Mouse (Mus musculus) small intestine, adult 2 months (tissue): ENCODE data around the gene Vash1. TPM values are rescaled to one million over a fixed set of nuclear protein-coding genes. Genes with fewer than 3 reads are reported as not detected.

ENCODE experiments used
- H3K27ac ChIP-seq: fragments of 200-500 bp; 2 replicates; pipeline ENCODE4 v1.5.1; 2012; ENCODE audit warnings: low read depth, low read length, control low read depth, inconsistent platforms; ENCODE audit not compliant: insufficient read depth
- H3K27me3 ChIP-seq: fragments of 200-500 bp; 2 replicates; pipeline ENCODE4 v1.6.1; 2012; ENCODE audit warnings: mild to moderate bottlenecking, moderate library complexity, low read length, inconsistent platforms; ENCODE audit not compliant: control insufficient read depth, insufficient read depth
- H3K36me3 ChIP-seq: fragments of 200-500 bp; 2 replicates; pipeline ENCODE4 v1.6.1; 2012; ENCODE audit warnings: mild to moderate bottlenecking, low read length, control low read depth, inconsistent platforms; ENCODE audit not compliant: control insufficient read depth, insufficient read depth
- H3K4me1 ChIP-seq: fragments of 200-500 bp; 2 replicates; pipeline ENCODE4 v1.6.1; 2012; ENCODE audit warnings: low read length, inconsistent platforms, mixed read lengths; ENCODE audit not compliant: control insufficient read depth, insufficient read depth, insufficient read length
- H3K4me3 ChIP-seq: fragments of 200-500 bp; 2 replicates; pipeline ENCODE4 v1.5.1; 2012; ENCODE audit warnings: low read depth, mild to moderate bottlenecking, control low read depth, inconsistent platforms, low read length, moderate library complexity
- CTCF ChIP-seq: fragments of 200-500 bp; IDR thresholded peaks from 2 replicates; pipeline ENCODE4 v1.5.1; 2012; ENCODE audit warnings: low read depth, mild to moderate bottlenecking, control low read depth, inconsistent platforms, low read length, moderate library complexity, mixed read lengths; ENCODE audit not compliant: insufficient replicate concordance, insufficient read length; ENCODE audit errors: extremely low read depth
- POLR2A ChIP-seq: fragments of 200-500 bp; IDR thresholded peaks from 2 replicates; pipeline ENCODE4 v1.6.1; 2012; ENCODE audit warnings: low read depth, mild to moderate bottlenecking, control low read depth, inconsistent platforms, low read length, moderate library complexity
- WGBS: fragments of 180-500 bp; shearing (Covaris S2); methylation state at CpG from one replicate; pipeline ENCODE4 v1.1.7; 2018; 5-methylcytosine and 5-hydroxymethylcytosine counted together
- polyA plus RNA-seq: library from polyadenylated mRNA; depleted of rRNA; stranded (reverse); fragments of >200 nt; gene quantifications from 2 replicates; pipeline ENCODE4 v1.2.3, GENCODE M21; 2012

Gene Vash1
- polyA plus RNA-seq, 1 experiment = 2.2 TPM

GRCm38 (mm10) chr12:86690700-86691485 lies 12.4 kb downstream of the Vash1 start:
- no peak for TF ChIP-seq CTCF
- Histone ChIP-seq H3K4me1 (peaks cover 5% of the 10 kb centered on the region; the same call in 1 of the 2 replicates), H3K4me3 (no peak overlapping the region), H3K36me3 (no peaks in the 10 kb centered on the region), H3K27ac (no peak overlapping the region), H3K27me3 (no peaks in the 10 kb centered on the region)
- 81% methylated on average over 12 of the region's 12 CpGs for WGBS

GRCm38 (mm10) chr12:86692471-86693356 lies 14.2 kb downstream of the Vash1 start:
- Histone ChIP-seq H3K27ac (no peak overlapping the region), H3K4me1 (peaks cover 5% of the 10 kb centered on the region; the same call in 1 of the 2 replicates)

GRCm38 (mm10) chr12:86693389-86693788 lies 14.9 kb downstream of the Vash1 start:
- no peaks in the 10 kb centered on the region for H3K27me3 ChIP-seq
- no peak for TF ChIP-seq CTCF
- TF ChIP-seq POLR2A = no peak
- H3K4me3 ChIP-seq = no peak overlapping the region
- no peak overlapping the region for H3K27ac ChIP-seq
- no peaks in the 10 kb centered on the region for H3K36me3 ChIP-seq
- H3K4me1 ChIP-seq = peaks cover 5% of the 10 kb centered on the region; the same call in 1 of the 2 replicates

More at GRCm38 (mm10) chr12:86692471-86693356, 14.2 kb downstream of the Vash1 start:
- 32% methylated on average over 5 of the region's 5 CpGs for WGBS
- no peaks in the 10 kb centered on the region for H3K36me3 ChIP-seq
- H3K4me3 ChIP-seq = no peak overlapping the region
- no peaks in the 10 kb centered on the region for H3K27me3 ChIP-seq
- TF ChIP-seq CTCF (no peak), POLR2A (no peak)

GRCm38 (mm10) chr12:86694441-86694840 lies 15.9 kb downstream of the Vash1 start:
- Histone ChIP-seq H3K4me1 (peaks cover 5% of the 10 kb centered on the region; the same call in 1 of the 2 replicates), H3K4me3 (no peak overlapping the region), H3K36me3 (no peaks in the 10 kb centered on the region), H3K27ac (no peak overlapping the region), H3K27me3 (no peaks in the 10 kb centered on the region)
- TF ChIP-seq CTCF (no peak), POLR2A (no peak)
- WGBS = 79% methylated on average over 1 of the region's 1 CpGs

GRCm38 (mm10) chr12:86697996-86698395 lies 19.5 kb downstream of the Vash1 start:
- H3K4me1 ChIP-seq = peaks cover under 1% of the 10 kb centered on the region; the same call in 1 of the 2 replicates
- H3K27me3 ChIP-seq = no peaks in the 10 kb centered on the region
- TF ChIP-seq CTCF = no peak
- TF ChIP-seq POLR2A = no peak
- no peak overlapping the region for H3K27ac ChIP-seq
- WGBS = 62% methylated on average over 2 of the region's 2 CpGs
- no peaks in the 10 kb centered on the region for H3K36me3 ChIP-seq
- H3K4me3 ChIP-seq = no peak overlapping the region

- H3K27ac ChIP-seq = no peak overlapping the region
- no peak overlapping the region for H3K4me3 ChIP-seq
- no peaks in the 10 kb centered on the region for H3K27me3 ChIP-seq
- TF ChIP-seq CTCF = no peak
- no peak for TF ChIP-seq POLR2A
- H3K36me3 ChIP-seq = no peaks in the 10 kb centered on the region
- H3K4me1 ChIP-seq = no peaks in the 10 kb centered on the region
These were observed 20.0 kb downstream of the Vash1 start for GRCm38 (mm10) chr12:86698537-86698936.

- Histone ChIP-seq H3K36me3 (no peaks in the 10 kb centered on the region), H3K27me3 (no peaks in the 10 kb centered on the region), H3K27ac (no peak overlapping the region), H3K4me1 (no peaks in the 10 kb centered on the region), H3K4me3 (no peak overlapping the region)
- TF ChIP-seq CTCF (no peak), POLR2A (no peak)
- WGBS = 60% methylated on average over 19 of the region's 19 CpGs
These were observed 21.7 kb downstream of the Vash1 start for GRCm38 (mm10) chr12:86699965-86700926.
